ENCODE assay signal across 20 mouse cellular contexts in the genomic region with DNA sequence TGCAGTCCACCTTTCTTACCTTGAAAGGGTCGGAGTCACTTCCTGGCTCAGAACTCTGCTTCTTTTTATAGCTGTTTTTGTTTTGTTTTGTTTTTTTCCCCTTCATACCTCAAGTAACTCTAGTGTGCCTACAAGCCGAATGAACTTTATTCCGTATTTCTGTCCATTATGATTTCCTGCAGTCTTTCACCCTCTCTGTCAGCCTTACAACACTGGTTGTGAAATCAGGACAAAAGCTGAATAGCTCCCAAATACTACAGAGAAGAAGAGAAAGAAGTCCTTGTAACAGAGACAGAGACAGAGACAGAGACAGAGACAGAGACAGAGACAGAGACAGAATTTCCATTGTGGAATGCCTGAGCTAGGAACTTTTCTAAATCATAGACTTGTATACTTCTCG. TPM values are rescaled to one million over a fixed set of nuclear protein-coding genes. Genes with fewer than 3 reads are reported as not detected.
"Had no signal": no experiment of that assay in that cellular context is flagged by ENCODE, and none has a peak within 500 bp of the region (broad histone marks: within the 10 kb centered on the region; RNA-seq: fewer than 3 reads in every experiment).

No protein-coding gene starts in this region.

- DNase-seq: retina, postnatal 1 day; right cerebral cortex, adult 18-20 months; right cerebral cortex, postnatal 14 days; right cerebral cortex, postnatal 25 days; right cerebral cortex, postnatal 4 days; spleen, adult 18-20 months; thymus, adult 18-20 months; thymus, adult 2 months; thymus, postnatal 14 days; thymus, postnatal 25 days; thymus, postnatal 36 days; thymus, postnatal 4 days had no signal

- H3K27me3 ChIP-seq: neural tube, embryonic 13.5 days; neural tube, embryonic 15.5 days; stomach, embryonic 15.5 days had no signal

- H3K27ac ChIP-seq: neural tube, embryonic 13.5 days; neural tube, embryonic 15.5 days; stomach, embryonic 15.5 days; stomach, postnatal 0 days had no signal

- H3K9me3 ChIP-seq: neural tube, embryonic 13.5 days; neural tube, embryonic 15.5 days; stomach, embryonic 15.5 days had no signal

- H3K4me2 ChIP-seq: neural tube, embryonic 13.5 days; neural tube, embryonic 15.5 days; stomach, embryonic 15.5 days had no signal

- H3K9ac ChIP-seq: neural tube, embryonic 13.5 days; neural tube, embryonic 15.5 days; stomach, embryonic 15.5 days had no signal

- H3K4me3 ChIP-seq: neural tube, embryonic 13.5 days; neural tube, embryonic 15.5 days; stomach, embryonic 15.5 days had no signal

RNA-seq across cellular contexts. Expression of gene Gm36028, which starts 43.0 kb away (rescaled TPM):
- total RNA-seq: neutrophil, adult 5-6 weeks had no signal
- polyA plus RNA-seq: neural tube, embryonic 15.5 days; small intestine, adult 2 months; spleen, adult 2 months; stomach, embryonic 14.5 days had no signal
